Mouse (Mus musculus): ENCODE results near the gene Zfp120.
"Not testable (repeated sequence)": the region's sequence is repeated elsewhere in the genome, so short reads cannot be mapped to it uniquely, and the experiment has no call there.

Gene Zfp120

DNA sequence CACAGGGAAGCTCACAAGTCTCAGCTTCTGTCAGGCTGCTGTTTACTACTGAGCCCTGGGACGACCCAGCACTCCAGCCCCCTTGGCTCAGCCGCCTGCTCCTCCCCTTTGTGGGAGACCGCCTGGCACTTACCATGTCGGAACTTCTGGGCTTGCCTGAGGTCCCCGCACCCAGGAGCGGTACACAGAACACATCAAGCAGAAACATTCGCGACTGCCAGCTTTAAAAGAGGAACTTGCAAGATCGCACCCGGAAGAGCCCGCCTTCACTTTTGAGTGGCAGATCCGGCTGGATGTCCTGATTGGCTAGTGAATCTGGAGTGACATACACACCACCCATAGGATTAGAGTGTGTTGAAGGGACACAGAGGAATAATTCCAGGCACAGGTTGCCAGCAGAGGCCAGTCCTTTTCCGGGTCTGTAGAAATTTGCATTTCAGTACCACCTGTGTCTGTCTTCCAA lies at the start of gene Zfp120:
Zfp120 (minus strand) TSS at position 274 of the 463 bp plus-strand sequence.
- DNase-seq (ENCODE audit: inconsistent ontology term), result peak; percentile 93

DNA sequence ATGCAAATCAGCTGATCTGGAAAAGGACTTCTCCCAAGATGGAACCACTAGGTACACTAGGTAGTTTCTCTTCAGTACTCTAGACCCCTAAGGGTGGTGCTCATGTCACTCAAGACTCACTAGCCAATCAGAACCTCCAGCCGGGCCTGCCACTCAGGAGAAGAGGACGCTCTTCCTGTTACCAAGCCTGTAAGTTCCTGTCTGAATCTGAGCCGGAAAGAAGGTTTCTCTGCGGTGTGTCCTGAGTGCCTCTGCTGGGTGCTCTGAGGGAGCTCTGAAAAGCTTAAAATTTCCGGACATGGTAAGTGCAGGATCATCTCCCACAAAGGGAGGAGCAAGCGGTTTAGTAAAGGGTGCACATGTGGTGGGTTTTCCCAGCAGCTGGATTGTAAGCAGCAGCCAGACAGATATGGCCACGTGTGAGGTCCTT lies 45.1 kb upstream of the Zfp120 start, which contains the start of gene Gm14139:
Gm14139 (plus strand) TSS at position 186 of the 430 bp plus-strand sequence.
- not testable (repeated sequence) for DNase-seq (ENCODE audit: inconsistent ontology term)

DNA sequence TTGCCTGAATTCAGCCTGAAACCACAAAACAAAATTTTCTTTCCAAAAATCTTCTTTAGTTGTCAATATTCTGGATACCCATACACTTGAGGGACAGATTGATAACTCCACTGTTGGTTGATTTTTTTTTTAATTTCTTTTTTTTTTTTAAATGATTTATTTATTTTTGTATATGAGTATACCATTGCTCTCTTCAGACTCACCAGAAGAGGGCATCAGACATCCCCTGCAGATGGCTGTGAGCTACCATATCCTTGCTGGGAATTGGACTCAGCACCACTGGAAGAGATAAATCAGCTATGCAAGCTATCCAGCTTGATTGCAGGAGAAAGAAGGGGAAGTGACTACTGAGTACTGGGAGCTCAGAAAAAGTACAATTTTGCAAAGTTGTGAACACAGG lies 44.5 kb upstream of the Zfp120 start:
- not testable (repeated sequence) for DNase-seq (ENCODE audit: inconsistent ontology term)

DNA sequence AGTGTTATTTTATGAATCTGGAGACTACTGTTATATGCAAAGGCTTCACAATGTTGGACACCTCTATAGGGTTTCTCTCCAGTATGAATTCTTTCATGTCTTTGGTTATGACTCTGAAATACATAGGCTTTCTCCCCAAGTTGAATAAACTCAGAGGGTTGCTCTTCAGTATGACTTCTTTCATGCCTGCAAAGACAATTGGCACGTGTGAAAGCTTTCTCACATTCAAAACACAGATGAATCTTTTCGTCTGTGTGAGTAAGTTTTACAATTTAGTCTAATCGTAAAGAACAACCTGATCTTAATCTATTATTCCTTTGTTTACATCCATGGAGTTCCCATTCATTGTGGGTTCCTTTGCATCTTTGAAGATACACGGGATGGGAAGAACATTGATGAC lies 43.1 kb upstream of the Zfp120 start, which contains the start of gene Gm10770:
Gm10770 (minus strand) TSS at position 101 of the 400 bp plus-strand sequence.
- not testable (repeated sequence) for DNase-seq (ENCODE audit: inconsistent ontology term)

DNA sequence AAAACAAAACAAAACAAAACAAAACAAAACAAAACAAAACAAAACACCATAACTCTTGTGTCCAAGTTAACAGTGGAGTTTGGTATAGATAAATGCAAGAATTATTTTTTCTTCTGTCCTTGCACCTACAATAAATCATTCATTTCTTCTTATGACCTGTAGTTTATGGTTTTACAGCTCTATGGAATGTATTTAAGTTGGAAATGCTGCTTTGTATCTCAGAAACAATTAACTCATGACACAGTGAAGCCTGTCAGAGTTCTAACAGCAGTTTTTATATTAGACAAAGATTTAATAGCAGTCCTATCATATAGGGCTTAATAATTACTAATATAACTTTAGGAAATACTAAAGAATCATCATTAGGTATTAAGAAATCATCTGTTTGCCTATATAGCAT lies 37.3 kb upstream of the Zfp120 start:
- DNase-seq (ENCODE audit: inconsistent ontology term), result no peak

DNA sequence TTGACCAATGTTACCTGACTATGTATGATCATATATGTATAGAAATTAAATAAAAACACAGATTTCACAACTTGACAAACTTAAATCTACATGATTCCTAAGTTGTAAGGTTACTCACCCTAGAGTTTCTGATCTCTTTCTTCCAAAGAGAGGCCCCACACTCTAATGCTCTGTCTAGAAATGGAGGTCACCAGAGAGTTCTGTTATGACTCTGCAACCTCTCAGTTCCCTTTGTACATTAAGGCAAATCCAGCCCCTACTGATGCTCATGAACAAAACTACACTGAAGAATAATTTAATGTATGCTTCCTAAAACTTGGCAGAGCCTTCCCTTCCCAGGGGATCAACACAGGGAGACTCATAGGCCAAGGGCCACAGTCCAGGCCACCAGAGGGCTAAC lies 30.2 kb upstream of the Zfp120 start:
- DNase-seq (ENCODE audit: inconsistent ontology term), result no peak

DNA sequence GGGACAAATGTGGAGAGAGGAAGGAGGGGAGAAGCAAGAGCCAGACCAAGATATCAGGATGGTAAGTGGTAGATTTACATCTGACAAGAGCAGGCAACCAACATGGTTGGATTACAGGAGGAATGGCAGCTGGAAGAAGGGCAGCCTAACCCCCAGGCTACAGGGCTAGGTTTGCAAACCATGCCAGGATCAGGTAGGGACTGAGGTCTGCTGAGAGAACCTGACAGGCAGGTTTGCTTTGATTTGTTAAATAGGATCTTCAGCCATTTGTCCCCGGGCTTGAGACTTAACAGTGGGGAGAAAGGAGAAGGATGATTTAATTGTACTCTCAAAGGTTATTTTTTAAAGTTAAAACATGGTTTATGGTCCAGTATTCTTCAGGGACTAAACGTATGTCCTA lies 3.7 kb downstream of the Zfp120 start:
- DNase-seq (ENCODE audit: inconsistent ontology term), result no peak

DNA sequence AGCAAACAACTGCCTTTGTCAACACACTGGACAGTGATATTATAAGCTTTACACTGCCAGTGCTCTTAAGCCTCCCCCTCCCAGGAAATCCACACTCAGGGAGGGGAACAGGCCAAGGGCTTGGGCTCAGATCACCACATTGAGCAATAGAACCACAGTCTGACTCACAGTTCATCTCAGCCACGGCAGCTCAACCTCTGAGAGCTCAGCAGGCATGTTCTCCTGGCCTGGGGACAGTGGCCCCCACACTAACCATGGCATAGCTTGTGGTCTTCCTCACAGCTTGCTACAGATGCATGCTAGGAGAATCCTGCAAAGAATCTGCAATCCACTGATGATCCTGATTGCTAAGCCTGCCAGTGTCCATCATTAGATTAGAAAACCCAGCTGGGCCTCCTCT lies 4.5 kb downstream of the Zfp120 start:
- DNase-seq (ENCODE audit: inconsistent ontology term), result peak; percentile 69

DNA sequence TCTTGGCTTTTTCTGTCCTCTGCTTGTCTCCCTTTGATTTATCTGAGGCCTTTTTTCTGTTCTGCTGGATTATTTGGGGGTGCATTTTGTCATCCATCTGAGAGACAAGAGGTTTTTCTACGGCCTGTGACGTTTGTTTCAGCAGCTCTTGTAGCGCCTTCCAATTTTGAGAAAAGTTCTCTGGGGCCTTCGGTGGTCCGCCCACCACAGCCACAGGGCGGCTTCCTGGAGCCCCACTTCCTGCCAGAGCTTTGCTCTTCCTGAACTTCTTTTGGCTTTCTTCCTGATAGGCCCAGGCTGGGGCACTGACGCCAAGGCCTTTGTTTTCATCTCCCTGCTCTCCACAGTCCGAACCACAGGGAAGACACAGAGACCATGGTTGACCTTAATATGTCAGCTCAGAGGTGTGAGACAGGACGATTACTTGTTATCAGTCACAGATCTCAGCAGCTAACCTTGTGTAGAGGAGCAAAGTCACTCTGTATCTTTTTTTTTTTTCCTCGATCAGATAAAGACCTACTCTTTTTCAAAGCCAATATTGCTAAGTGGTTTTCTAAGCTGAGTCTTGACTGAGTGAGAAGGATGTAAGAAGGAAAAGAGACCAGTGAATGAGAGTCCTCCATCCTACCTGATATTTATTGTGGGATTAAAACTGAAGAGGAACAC lies 25.1 kb downstream of the Zfp120 start:
- no peak for DNase-seq (ENCODE audit: inconsistent ontology term)

DNA sequence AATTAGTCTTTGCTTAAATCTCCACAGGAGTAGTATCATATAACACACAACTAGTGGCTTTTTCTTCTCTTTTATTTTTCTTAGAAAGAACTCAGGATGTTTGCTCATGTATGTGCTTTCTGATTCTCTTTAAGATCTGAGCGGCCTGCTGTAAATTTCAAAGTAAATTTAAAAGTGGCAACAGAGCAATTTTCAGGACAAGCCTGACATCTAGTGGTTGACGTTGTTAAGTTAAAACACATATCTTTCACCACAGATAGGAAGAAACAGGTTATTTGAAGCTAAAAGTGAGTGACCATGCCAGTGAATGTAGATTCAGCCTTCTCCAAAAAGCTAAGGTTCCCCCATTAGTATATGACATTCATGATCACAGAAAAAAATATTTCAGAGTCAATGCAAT lies 36.9 kb downstream of the Zfp120 start:
- DNase-seq (ENCODE audit: inconsistent ontology term), result not testable (repeated sequence)
